Mouse (Mus musculus) heart, embryonic 14.5 days (tissue): ENCODE results near the gene Kcnj16. TPM values are rescaled to one million over a fixed set of nuclear protein-coding genes. Genes with fewer than 3 reads are reported as not detected.

ENCODE experiments used
- ATAC-seq: fragments of 200-750 bp; cut with Nextera tagmentation; 2 replicates; pipeline ENCODE4 v1.8.0; 2017; ENCODE audit warnings: low read depth, moderate TSS enrichment; ENCODE audit not compliant: insufficient number of reproducible peaks, insufficient read depth, low FRiP score
- H3K27ac ChIP-seq, 2 experiments: fragments of 200-500 bp in 1 of 2; fragments of 300-500 bp in 1 of 2; sonication (generic) in 1 of 2; replicated peaks in 1 of 2; 2 replicates each; pipeline ENCODE4 v1.5.1; 2012 to 2014; ENCODE audit warnings: low read depth in 2 of 2, low read length in 2 of 2, control low read depth in 1 of 2, mild to moderate bottlenecking in 1 of 2, mixed read lengths in 1 of 2; ENCODE audit not compliant: control insufficient read depth in 1 of 2, insufficient read depth in 1 of 2
- H3K27me3 ChIP-seq: fragments of 300-500 bp; sonication (generic); 2 replicates; pipeline ENCODE4 v1.6.1; 2014; ENCODE audit warnings: mild to moderate bottlenecking, low read length, control low read depth; ENCODE audit not compliant: control insufficient read depth, insufficient read depth
- H3K36me3 ChIP-seq: fragments of 300-500 bp; sonication (generic); 2 replicates; pipeline ENCODE4 v1.6.1; 2014; ENCODE audit warnings: mild to moderate bottlenecking, control low read depth, low read length, mixed read lengths; ENCODE audit not compliant: control insufficient read depth, insufficient read depth
- H3K4me1 ChIP-seq, 2 experiments: fragments of 200-500 bp in 1 of 2; fragments of 300-500 bp in 1 of 2; sonication (generic) in 1 of 2; 2 replicates each; pipeline ENCODE4 v1.6.1; 2012 to 2014; ENCODE audit warnings: low read length in 2 of 2, control low read depth in 1 of 2, mixed read lengths in 1 of 2; ENCODE audit not compliant: control insufficient read depth in 2 of 2, insufficient read depth in 2 of 2
- H3K4me2 ChIP-seq: fragments of 300-500 bp; sonication (generic); 2 replicates; pipeline ENCODE4 v1.6.1; 2014; ENCODE audit warnings: mild to moderate bottlenecking, low read length
- H3K4me3 ChIP-seq, 2 experiments: fragments of 200-500 bp in 1 of 2; fragments of 300-500 bp in 1 of 2; sonication (generic) in 1 of 2; 2 replicates each; pipeline ENCODE4 v1.5.1; 2012 to 2014; ENCODE audit warnings: low read length in 2 of 2, mild to moderate bottlenecking in 2 of 2, control low read depth in 1 of 2, low read depth in 1 of 2, moderate library complexity in 1 of 2; ENCODE audit not compliant: control insufficient read depth in 1 of 2, insufficient read depth in 1 of 2
- H3K9ac ChIP-seq: fragments of 300-500 bp; sonication (generic); 2 replicates; pipeline ENCODE4 v1.6.1; 2014; ENCODE audit warnings: mild to moderate bottlenecking, low read length
- H3K9me3 ChIP-seq: fragments of 300-500 bp; sonication (generic); 2 replicates; pipeline ENCODE4 v1.6.1; 2016; ENCODE audit warnings: low read length, control low read depth; ENCODE audit not compliant: control insufficient read depth
- WGBS: fragments of 180-500 bp; shearing (Covaris S2); extraction: QIAGEN DNeasy Blood & Tissue Kit; methylation state at CpG from one replicate; pipeline ENCODE4 v1.1.7; 2014; 5-methylcytosine and 5-hydroxymethylcytosine counted together
- polyA plus RNA-seq: library from polyadenylated mRNA; unstranded; fragments of >200 nt; fragmentation: Nextera tagmentation; extraction: Ambion mirVana; gene quantifications from 2 replicates; pipeline ENCODE4 v1.2.1, GENCODE M21; 2014

Kcnj16 gene
- polyA plus RNA-seq, 1 experiment from 2014 or later = not detected

DNA sequence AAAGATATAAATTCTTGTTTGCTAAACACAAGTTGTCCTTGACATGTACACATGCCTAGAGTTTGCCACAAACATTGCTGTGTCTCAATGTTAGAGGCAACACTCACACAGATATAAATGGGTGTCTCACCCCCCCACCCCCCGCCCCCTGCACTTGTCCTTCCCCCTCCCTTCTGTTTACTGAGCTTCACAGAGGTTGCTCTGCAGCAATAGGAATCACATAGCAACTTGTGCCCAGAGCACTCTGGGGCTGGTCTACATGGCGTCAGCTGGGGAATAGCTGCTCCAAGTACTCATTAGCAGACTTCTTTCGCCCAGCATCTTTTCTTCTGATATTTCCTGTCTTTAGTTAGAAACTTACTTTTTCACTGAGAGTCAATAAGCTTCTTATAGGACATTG is 100.0 kb downstream of the Kcnj16 start:
- H3K4me2 ChIP-seq = peak overlapping the region; percentile 88
- WGBS = 60% methylated on average over 3 of the region's 3 CpGs
- H3K27me3 ChIP-seq = no peaks in the 10 kb centered on the region
- H3K4me1 ChIP-seq = peaks cover 4 to 33% of the 10 kb centered on the region in 2 experiments; a peak in 2 of 4 replicates
- peak overlapping the region; percentile 10 to 86; a peak in 3 of 4 replicates for H3K4me3 ChIP-seq
- H3K9ac ChIP-seq = peak overlapping the region; percentile 81
- no peaks in the 10 kb centered on the region for H3K9me3 ChIP-seq
- H3K36me3 ChIP-seq = peaks cover 13% of the 10 kb centered on the region
- no peak for ATAC-seq
- H3K27ac ChIP-seq = peak overlapping the region in 1 of 2 experiments; percentile 28; a peak in 1 of 4 replicates

GRCm38 (mm10) chr11:111070460-111070859 is 102.6 kb downstream of the Kcnj16 start:
- H3K27me3 ChIP-seq = no peaks in the 10 kb centered on the region
- peaks cover 4 to 33% of the 10 kb centered on the region in 2 experiments; a peak in 2 of 4 replicates for H3K4me1 ChIP-seq
- ATAC-seq = no peak
- H3K9ac ChIP-seq = no peak overlapping the region
- H3K9me3 ChIP-seq = no peaks in the 10 kb centered on the region
- H3K36me3 ChIP-seq = peaks cover 34% of the 10 kb centered on the region
- no peak overlapping the region for H3K4me3 ChIP-seq
- H3K27ac ChIP-seq = no peak overlapping the region
- no peak overlapping the region for H3K4me2 ChIP-seq

- Histone ChIP-seq H3K27ac (no peak overlapping the region), H3K27me3 (no peaks in the 10 kb centered on the region), H3K9ac (no peak overlapping the region), H3K9me3 (no peaks in the 10 kb centered on the region), H3K4me3 (no peak overlapping the region), H3K36me3 (peaks cover 42% of the 10 kb centered on the region), H3K4me1 (peaks cover 4 to 18% of the 10 kb centered on the region in 2 experiments; a peak in 2 of 4 replicates), H3K4me2 (no peak overlapping the region)
- no peak for ATAC-seq
These were observed 106.3 kb downstream of the Kcnj16 start for GRCm38 (mm10) chr11:111074131-111074530.

Other genes with a start within 250 kb of the Kcnj16 start
- 1.9 and 2.1 TPM in 2 replicates for gene Kcnj2, start 98.1 kb downstream of the Kcnj16 start, polyA plus RNA-seq